Mouse (Mus musculus) gastrocnemius, postnatal 4 days (tissue): ENCODE data around the gene Lrrc42. TPM values are rescaled to one million over a fixed set of nuclear protein-coding genes. Genes with fewer than 3 reads are reported as not detected.

Experiments used
- DNase-seq, 2 experiments: peaks; one replicate each; pipeline ENCODE4 v3.0.0; 2021 to 2022; ENCODE audit warnings: low spot score in 2 of 2, mixed read lengths in 2 of 2
- total RNA-seq, 2 experiments: library from RNA; stranded (reverse); gene quantifications; 2 replicates each; pipeline ENCODE4 v1.2.3; 2021

Gene Lrrc42
- total RNA-seq, 2 experiments from 2014 or later = 25.2 to 26.5 TPM

- DNase-seq = no peak
Measured at GRCm38 (mm10) chr4:107201779-107202178, 51.6 kb downstream of the Lrrc42 start.

GRCm38 (mm10) chr4:107198072-107198471, 55.3 kb downstream of the Lrrc42 start:
- no peak for DNase-seq

GRCm38 (mm10) chr4:107196454-107196853, 56.9 kb downstream of the Lrrc42 start:
- DNase-seq = no peak

GRCm38 (mm10) chr4:107193841-107194240, 59.5 kb downstream of the Lrrc42 start:
- no peak for DNase-seq

GRCm38 (mm10) chr4:107185703-107186102, 67.6 kb downstream of the Lrrc42 start:
- no peak for DNase-seq

Other genes with a start within 250 kb of the Lrrc42 start
- gene Mrpl37, start 186.7 kb downstream of the Lrrc42 start, total RNA-seq = 10 to 100 TPM; 69.2 to 76.8 TPM
- 10 to 100 TPM; 16.2 to 21.5 TPM for gene Cyb5rl, start 186.5 kb downstream of the Lrrc42 start, total RNA-seq
- not detected for gene Cdcp2, start 156.6 kb downstream of the Lrrc42 start, total RNA-seq
- gene Tmem59, start 75.1 kb downstream of the Lrrc42 start, total RNA-seq = 100 to 1,000 TPM; 142 to 149 TPM
- 10 to 100 TPM; 17.8 to 21.4 TPM for gene Tceanc2, start 74.4 kb downstream of the Lrrc42 start, total RNA-seq
- gene Ldlrad1, start 44.4 kb downstream of the Lrrc42 start, total RNA-seq = under 1 TPM in 1 of 2 experiments, not detected in 1; 0.34 TPM
- gene Hspb11, start 61 bp upstream of the Lrrc42 start, total RNA-seq = 10 to 100 TPM; 27.3 to 28.9 TPM
- gene Dio1, start 53.6 kb upstream of the Lrrc42 start, total RNA-seq = not detected
- gene Yipf1, start 60.8 kb upstream of the Lrrc42 start, total RNA-seq = 10 to 100 TPM; 20.2 to 24.8 TPM
- gene Ndc1, start 114.3 kb upstream of the Lrrc42 start, total RNA-seq = 10 to 100 TPM; 11.5 TPM
- gene Glis1, start 181.1 kb upstream of the Lrrc42 start, total RNA-seq = 1 to 10 TPM; 4.8 to 4.9 TPM